Mouse (Mus musculus) intestine, embryonic 14.5 days (tissue): ENCODE measurements around the gene Cdk17. TPM values are rescaled to one million over a fixed set of nuclear protein-coding genes. Genes with fewer than 3 reads are reported as not detected.

Experiments used
- ATAC-seq: fragments of 200-750 bp; cut with Nextera tagmentation; replicated peaks from 2 replicates; pipeline ENCODE4 v1.8.0; 2017; ENCODE audit warnings: low read depth, moderate number of reproducible peaks, moderate TSS enrichment, moderate library complexity; ENCODE audit not compliant: low FRiP score, low TSS enrichment
- DNase-seq: peaks from one replicate; pipeline ENCODE4 v3.0.0-alpha.2; 2018; ENCODE audit warnings: low spot score
- H3K27ac ChIP-seq: fragments of 300-500 bp; sonication (generic); 2 replicates; pipeline ENCODE4 v1.5.1; 2014; ENCODE audit warnings: low read depth, mild to moderate bottlenecking, control low read depth
- H3K27me3 ChIP-seq: fragments of 300-500 bp; sonication (generic); replicated peaks from 2 replicates; pipeline ENCODE4 v1.6.1; 2014; ENCODE audit warnings: low read length, control low read depth; ENCODE audit not compliant: control insufficient read depth, insufficient read depth
- H3K36me3 ChIP-seq: fragments of 300-500 bp; sonication (generic); 2 replicates; pipeline ENCODE4 v1.6.1; 2014; ENCODE audit warnings: low read length, control low read depth; ENCODE audit not compliant: control insufficient read depth, insufficient read depth
- H3K4me1 ChIP-seq: fragments of 300-500 bp; sonication (generic); replicated peaks from 2 replicates; pipeline ENCODE4 v1.6.1; 2014; ENCODE audit warnings: low read length, control low read depth, mixed read lengths; ENCODE audit not compliant: control insufficient read depth, insufficient read depth
- H3K4me2 ChIP-seq: fragments of 300-500 bp; sonication (generic); 2 replicates; pipeline ENCODE4 v1.6.1; 2014; ENCODE audit warnings: low read length
- H3K4me3 ChIP-seq: fragments of 300-500 bp; sonication (generic); 2 replicates; pipeline ENCODE4 v1.5.1; 2014; ENCODE audit warnings: low read depth, low read length, control low read depth, mixed read lengths
- H3K9ac ChIP-seq: fragments of 300-500 bp; sonication (generic); 2 replicates; pipeline ENCODE4 v1.6.1; 2014; ENCODE audit warnings: mild to moderate bottlenecking, low read length
- H3K9me3 ChIP-seq: fragments of 300-500 bp; sonication (generic); 2 replicates; pipeline ENCODE4 v1.6.1; 2016; ENCODE audit warnings: low read length, control low read depth; ENCODE audit not compliant: control insufficient read depth
- WGBS: fragments of 180-500 bp; shearing (Covaris S2); extraction: QIAGEN DNeasy Blood & Tissue Kit; methylation state at CpG from one replicate; pipeline ENCODE4 v1.1.7; 2014; 5-methylcytosine and 5-hydroxymethylcytosine counted together
- polyA plus RNA-seq: library from polyadenylated mRNA; unstranded; fragments of >200 nt; fragmentation: Nextera tagmentation; extraction: Ambion mirVana; gene quantifications from 2 replicates; pipeline ENCODE4 v1.2.1, GENCODE M21; 2014

The Cdk17 gene
- polyA plus RNA-seq, 1 experiment from 2014 or later: 21.9 TPM

DNA sequence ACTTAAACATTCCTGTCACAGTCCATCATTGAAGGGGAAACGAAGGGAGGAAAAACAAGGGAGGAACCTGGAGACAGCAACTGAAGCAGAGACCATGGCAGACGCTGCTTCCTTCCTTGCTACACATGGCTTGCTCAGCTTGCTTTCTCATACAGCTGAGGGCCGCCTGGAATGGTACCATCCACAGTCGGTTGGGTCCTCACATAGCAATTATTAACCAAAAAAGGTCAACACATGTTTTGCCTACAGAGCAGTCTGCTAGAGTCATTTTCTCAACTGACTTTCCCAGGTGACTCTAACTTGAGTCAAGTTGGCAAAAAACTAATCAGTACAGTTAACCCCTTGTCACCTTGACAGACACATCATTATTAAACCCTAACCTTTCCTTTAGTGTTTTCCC is 53.6 kb downstream of the Cdk17 start:
- no peaks in the 10 kb centered on the region for H3K4me1 ChIP-seq
- H3K9ac ChIP-seq: no peak overlapping the region
- H3K4me3 ChIP-seq: no peak overlapping the region
- H3K36me3 ChIP-seq: peaks cover 44% of the 10 kb centered on the region
- DNase-seq (no peak), ATAC-seq (no peak)
- H3K27ac ChIP-seq: no peak overlapping the region
- no peaks in the 10 kb centered on the region for H3K27me3 ChIP-seq
- 67% methylated on average over 4 of the region's 4 CpGs for WGBS
- no peaks in the 10 kb centered on the region; the same call in 1 of the 2 replicates for H3K9me3 ChIP-seq
- no peak overlapping the region for H3K4me2 ChIP-seq

DNA sequence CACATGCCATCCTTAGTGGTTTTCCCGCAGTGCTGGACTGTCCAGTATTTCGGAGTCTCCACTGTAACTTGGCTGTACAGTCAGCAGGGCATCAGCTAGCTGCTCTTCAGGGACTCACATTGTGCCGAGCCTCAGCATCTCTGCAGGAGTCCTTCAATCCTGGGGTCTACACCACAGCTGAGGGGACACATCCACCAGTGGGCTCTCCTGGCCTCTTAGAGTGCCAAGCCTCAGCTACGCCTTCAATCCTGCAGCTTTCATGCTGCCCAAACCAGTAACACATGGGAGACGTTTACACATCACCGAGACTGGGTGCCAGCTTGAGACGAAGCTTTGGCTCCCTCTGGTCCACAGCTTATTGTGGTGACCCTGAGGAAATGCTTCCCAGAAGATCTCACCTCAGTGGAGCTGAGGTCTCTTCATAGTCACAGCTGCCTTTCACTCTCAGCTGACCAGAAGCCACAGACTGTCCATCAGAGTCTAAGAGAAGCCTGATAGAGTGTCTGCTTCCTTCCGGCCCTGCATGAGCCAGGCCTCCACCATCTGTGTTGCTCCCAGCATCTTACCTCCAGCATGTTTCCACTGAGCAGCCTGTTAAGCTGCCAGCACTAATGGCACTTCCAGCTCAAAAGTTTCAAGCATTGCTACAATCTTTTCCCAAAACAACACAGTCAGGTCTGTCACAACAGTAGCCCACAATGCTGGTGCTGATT is 54.5 kb downstream of the Cdk17 start:
- H3K4me2 ChIP-seq: no peak overlapping the region
- 94% methylated on average over 8 of the region's 8 CpGs for WGBS
- peaks cover 44% of the 10 kb centered on the region for H3K36me3 ChIP-seq
- no peak overlapping the region for H3K4me3 ChIP-seq
- H3K9ac ChIP-seq: no peak overlapping the region
- H3K4me1 ChIP-seq: no peaks in the 10 kb centered on the region
- H3K27me3 ChIP-seq: no peaks in the 10 kb centered on the region
- ATAC-seq: no peak
- no peaks in the 10 kb centered on the region; the same call in 1 of the 2 replicates for H3K9me3 ChIP-seq
- DNase-seq: no peak
- H3K27ac ChIP-seq: no peak overlapping the region

DNA sequence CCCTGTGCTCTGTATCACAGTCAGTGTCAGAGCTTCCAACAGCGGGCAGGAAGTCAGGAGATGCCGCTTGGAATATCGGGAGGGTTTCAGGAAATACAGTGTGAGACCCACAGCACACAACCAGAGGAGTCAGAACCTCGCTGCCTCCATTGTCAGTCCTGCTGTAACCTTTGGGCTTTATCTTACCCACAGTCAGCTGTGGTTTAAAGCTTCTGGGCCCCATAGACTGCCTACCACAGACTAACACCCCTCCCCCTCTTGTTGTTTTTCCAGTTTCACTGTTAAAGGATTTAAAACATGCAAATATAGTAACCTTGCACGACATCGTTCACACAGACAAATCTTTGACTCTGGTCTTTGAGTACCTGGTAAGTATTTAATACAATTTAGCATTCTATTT is 65.1 kb downstream of the Cdk17 start:
- Histone ChIP-seq H3K36me3 (peaks cover 37% of the 10 kb centered on the region), H3K4me2 (no peak overlapping the region), H3K4me3 (no peak overlapping the region), H3K27ac (no peak overlapping the region), H3K4me1 (no peaks in the 10 kb centered on the region), H3K9me3 (no peaks in the 10 kb centered on the region), H3K27me3 (no peaks in the 10 kb centered on the region), H3K9ac (no peak overlapping the region)
- DNase-seq (no peak), ATAC-seq (no peak)
- WGBS: 88% methylated on average over 6 of the region's 6 CpGs

DNA sequence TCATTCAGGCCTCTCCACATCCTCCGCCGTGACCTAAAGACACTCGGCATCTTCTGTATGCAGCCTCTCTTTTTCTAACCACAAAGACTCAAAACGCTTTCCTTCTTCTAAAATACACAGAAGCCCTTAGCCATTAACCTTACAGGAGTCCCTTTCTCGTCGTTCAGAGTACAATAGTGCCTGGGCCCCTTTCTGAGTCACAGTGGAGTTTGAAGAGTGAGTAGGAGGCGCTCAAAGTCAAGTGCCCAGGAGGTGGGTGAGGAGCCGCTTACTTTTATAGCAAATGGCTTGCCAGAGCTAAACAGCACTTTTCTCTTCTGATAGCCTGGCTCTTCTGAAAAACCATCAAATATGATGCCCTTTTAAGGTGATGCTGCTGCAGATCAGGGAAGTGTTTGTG is 67.2 kb downstream of the Cdk17 start:
- Histone ChIP-seq H3K9me3 (no peaks in the 10 kb centered on the region), H3K4me3 (no peak overlapping the region), H3K36me3 (peaks cover 47% of the 10 kb centered on the region), H3K4me2 (no peak overlapping the region), H3K9ac (no peak overlapping the region), H3K27me3 (no peaks in the 10 kb centered on the region), H3K4me1 (no peaks in the 10 kb centered on the region), H3K27ac (no peak overlapping the region)
- DNase-seq (no peak), ATAC-seq (no peak)
- 72% methylated on average over 8 of the region's 8 CpGs for WGBS

DNA sequence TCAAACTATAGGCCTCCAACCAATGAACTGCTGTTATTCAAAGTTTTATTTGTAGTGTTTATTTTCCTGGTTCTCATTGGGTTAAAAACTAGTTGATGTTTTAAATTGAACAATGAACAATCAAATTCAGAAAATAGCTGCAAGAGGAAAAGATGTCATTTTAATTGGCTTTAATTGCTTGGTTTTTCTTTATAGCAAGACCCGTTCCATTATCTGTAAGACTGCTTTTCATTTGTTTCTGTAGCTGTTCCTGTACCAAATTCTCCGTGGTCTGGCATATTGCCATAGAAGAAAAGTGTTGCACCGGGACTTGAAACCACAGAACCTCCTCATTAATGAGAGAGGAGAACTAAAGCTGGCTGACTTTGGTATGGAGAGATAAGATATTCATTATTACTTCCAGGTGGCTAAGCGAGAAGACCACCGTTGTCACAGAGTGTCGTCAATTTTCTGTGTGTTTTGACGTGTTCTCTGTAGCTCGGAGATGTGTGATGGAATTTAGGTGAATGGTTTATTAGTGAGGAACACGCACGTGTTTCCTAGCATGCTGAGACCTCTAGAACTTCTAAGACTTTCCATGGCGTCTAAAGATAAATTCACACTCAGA is 67.8 kb downstream of the Cdk17 start:
- H3K4me1 ChIP-seq: no peaks in the 10 kb centered on the region
- DNase-seq (no peak), ATAC-seq (no peak)
- peaks cover 51% of the 10 kb centered on the region for H3K36me3 ChIP-seq
- no peak overlapping the region for H3K4me3 ChIP-seq
- H3K27ac ChIP-seq: no peak overlapping the region
- WGBS: 84% methylated on average over 11 of the region's 11 CpGs
- no peak overlapping the region for H3K4me2 ChIP-seq
- no peak overlapping the region for H3K9ac ChIP-seq
- H3K9me3 ChIP-seq: no peaks in the 10 kb centered on the region
- H3K27me3 ChIP-seq: no peaks in the 10 kb centered on the region

DNA sequence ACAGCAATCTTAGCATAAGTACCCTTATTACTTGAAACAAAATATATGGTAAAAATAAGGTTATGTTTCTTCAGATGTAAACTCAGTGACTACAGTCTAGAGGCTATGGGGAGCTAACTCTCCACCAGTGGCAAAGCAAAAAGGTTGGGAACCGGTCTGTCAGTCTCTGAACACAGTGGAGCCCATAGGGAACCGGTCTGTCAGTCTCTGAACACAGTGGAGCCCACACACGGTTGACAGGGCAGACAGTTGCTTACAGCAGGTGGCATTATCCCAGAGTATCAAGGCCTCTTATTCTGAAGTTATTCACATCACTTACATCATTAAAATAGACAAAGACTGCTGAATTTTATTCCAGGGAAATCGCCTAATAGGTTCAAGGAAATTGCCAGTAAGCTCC is 70.8 kb downstream of the Cdk17 start:
- no peak for ATAC-seq
- peak; percentile 27 for DNase-seq
- WGBS: 89% methylated on average over 4 of the region's 4 CpGs
- Histone ChIP-seq H3K4me2 (no peak overlapping the region), H3K36me3 (peaks cover 63% of the 10 kb centered on the region), H3K27me3 (no peaks in the 10 kb centered on the region), H3K27ac (no peak overlapping the region), H3K4me1 (no peaks in the 10 kb centered on the region), H3K4me3 (no peak overlapping the region), H3K9me3 (no peaks in the 10 kb centered on the region), H3K9ac (no peak overlapping the region)

DNA sequence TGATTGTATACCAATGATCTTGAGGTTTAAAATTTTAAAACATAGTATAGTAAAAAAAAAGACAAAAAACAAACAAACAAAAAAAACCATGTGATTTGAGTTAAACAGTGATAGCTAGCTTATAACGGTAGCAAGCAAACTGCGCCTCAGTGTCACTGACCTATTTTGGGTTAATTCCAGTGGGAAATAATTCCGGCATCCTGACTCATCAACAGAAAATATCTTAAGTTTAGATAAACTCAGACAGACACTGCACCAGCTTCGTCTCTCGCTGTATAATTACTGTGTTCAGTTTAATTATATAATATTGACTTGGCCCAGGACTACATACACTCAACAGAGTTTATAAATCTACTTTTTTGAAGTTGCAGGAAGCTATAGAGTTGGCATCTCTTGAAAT is 71.2 kb downstream of the Cdk17 start:
- ATAC-seq (no peak), DNase-seq (no peak)
- Histone ChIP-seq H3K4me2 (no peak overlapping the region), H3K27ac (no peak overlapping the region), H3K9ac (no peak overlapping the region), H3K36me3 (peaks cover 60% of the 10 kb centered on the region), H3K4me1 (no peaks in the 10 kb centered on the region), H3K27me3 (no peaks in the 10 kb centered on the region), H3K4me3 (no peak overlapping the region), H3K9me3 (no peaks in the 10 kb centered on the region)
- 90% methylated on average over 5 of the region's 5 CpGs for WGBS

DNA sequence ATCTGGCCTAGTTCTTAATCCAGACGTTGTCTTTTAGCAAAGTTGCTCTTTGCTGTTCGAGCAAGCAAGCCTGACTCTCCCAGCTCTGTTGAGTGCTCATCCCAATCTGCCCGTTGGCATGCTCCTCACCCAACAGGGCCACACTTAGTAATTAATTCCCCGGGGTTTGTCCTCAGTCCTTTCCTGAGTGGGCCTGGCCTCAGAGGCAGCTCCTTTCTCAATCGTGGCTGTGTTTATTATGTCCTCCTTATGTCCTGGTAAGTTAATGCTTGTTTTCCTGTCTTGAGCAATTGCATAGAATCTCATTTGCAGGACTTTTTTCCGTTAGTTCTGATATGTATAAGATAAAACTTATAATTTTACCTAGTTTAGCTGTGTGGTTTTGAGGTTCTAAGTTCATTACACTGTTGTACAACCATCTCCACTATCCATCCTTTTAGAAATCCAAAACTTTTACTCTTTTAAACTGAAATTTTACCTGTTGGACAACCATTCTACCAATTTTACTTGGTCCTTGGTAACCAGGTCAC is 73.1 kb downstream of the Cdk17 start:
- Histone ChIP-seq H3K9ac (no peak overlapping the region), H3K9me3 (no peaks in the 10 kb centered on the region), H3K36me3 (peaks cover 65% of the 10 kb centered on the region), H3K4me1 (no peaks in the 10 kb centered on the region), H3K4me3 (no peak overlapping the region), H3K27me3 (no peaks in the 10 kb centered on the region), H3K4me2 (no peak overlapping the region), H3K27ac (no peak overlapping the region)
- 82% methylated on average over 6 of the region's 6 CpGs for WGBS
- DNase-seq (no peak), ATAC-seq (no peak)

DNA sequence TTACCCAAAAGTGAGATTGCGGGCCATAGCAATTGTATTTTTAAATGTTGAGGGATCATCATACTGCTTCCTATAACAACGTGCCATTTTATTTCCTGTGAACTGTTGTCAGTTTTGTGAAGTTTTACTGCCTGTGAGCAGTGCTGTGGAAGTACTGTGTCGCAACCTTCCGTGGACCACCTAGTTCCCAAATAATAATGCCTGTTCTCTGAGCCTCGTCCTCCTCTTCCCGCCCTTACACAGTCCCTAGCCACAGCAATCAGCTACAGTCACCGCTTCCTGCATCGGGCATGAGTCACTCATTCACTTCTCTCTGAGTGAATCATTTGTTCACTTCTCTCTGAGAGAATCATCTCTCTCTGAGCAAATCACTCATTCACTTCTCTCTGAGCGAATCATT is 74.0 kb downstream of the Cdk17 start:
- 93% methylated on average over 9 of the region's 9 CpGs for WGBS
- Histone ChIP-seq H3K9me3 (no peaks in the 10 kb centered on the region), H3K9ac (no peak overlapping the region), H3K4me3 (no peak overlapping the region), H3K36me3 (peaks cover 70% of the 10 kb centered on the region), H3K27me3 (no peaks in the 10 kb centered on the region), H3K4me1 (no peaks in the 10 kb centered on the region), H3K27ac (no peak overlapping the region), H3K4me2 (no peak overlapping the region)
- ATAC-seq (no peak), DNase-seq (peak; percentile 13)
